Mouse (Mus musculus) MN1 (cell line): ENCODE results near the gene C2cd6.
A peak's percentile ranks its signal among the peaks of the same experiment; 100 is the strongest.

Experiments used
- DNase-seq: peaks from one replicate; pipeline ENCODE4 v3.0.0-alpha.2; 2016; ENCODE audit warnings: low spot score

C2cd6 gene

GRCm38 (mm10) chr1:59094705-59095104, at the start of gene C2cd6:
Gene C2cd6, minus strand, starts transcription at chr1:59094900.
- DNase-seq = no peak

GRCm38 (mm10) chr1:59142809-59143208, 48.1 kb upstream of the C2cd6 start:
- peak; percentile 48 for DNase-seq

- DNase-seq = peak; percentile 32
These were observed 39.7 kb upstream of the C2cd6 start for GRCm38 (mm10) chr1:59134419-59134818.

DNA sequence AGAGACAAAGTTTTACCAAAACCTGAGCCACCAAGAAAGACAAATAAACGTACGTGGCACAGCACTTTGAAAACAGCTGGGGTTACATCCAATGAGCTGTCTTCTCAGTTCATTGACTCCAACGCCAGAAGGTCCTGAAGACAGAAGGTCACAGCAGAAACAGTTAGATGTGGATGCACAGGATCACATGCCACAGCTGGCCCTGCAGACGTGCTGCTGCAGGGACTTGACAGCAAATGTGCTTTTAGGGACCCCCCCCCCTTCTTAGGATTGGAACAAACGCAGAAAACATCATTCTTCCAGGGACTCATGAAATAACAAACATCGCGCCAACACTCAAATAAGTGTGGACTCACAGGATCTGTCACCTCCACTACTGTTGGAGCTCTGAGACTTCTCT, 34.2 kb upstream of the C2cd6 start:
- DNase-seq = no peak

GRCm38 (mm10) chr1:59125558-59125957, 30.9 kb upstream of the C2cd6 start:
- DNase-seq = no peak

- DNase-seq = peak; percentile 86
These were observed 25.2 kb upstream of the C2cd6 start, which contains the start of gene Tmem237 for GRCm38 (mm10) chr1:59119720-59120457. Gene Tmem237, minus strand, starts transcription at chr1:59120408.

DNA sequence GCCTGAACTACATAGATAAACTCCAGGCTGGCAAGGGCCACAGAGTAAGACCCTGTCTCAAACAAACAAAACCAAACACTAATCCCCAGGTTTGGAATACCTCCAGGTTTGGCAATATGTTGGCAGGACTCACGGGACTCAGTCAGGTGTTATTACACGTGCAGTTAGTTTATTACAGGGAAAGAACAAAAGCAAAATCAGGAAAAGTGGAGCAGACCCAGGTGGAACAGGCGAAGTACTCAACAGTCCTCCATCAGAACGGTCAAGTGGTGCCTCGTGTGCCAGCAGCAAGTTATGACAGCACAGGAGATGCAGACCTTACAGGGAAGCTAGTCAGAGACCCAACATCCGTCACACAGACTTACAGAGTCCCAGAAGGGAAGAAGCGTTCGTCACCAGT, 15.8 kb upstream of the C2cd6 start:
- DNase-seq = no peak

- no peak for DNase-seq
These were observed 7.4 kb upstream of the C2cd6 start for GRCm38 (mm10) chr1:59102071-59102470.

DNA sequence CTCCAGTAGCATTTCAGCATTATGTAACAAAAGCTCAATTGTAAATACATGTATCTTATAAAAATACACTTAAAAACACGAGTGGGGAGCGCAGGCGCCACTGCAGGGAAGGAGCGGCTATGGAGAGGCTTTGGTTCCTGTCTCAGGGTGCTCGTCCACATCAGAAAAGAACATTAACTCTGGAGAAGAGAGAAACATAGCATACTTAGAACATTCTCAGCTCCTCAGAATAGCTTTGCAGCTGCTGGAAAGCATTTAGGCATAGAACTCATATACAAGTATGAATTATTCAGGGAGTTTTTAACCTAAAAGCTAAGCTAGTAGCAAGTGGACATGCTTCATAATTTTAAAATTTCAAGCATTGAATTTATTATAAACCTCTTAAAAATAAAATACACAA, 6.3 kb upstream of the C2cd6 start:
- no peak for DNase-seq

- DNase-seq = no peak
These were observed 23.8 kb downstream of the C2cd6 start for GRCm38 (mm10) chr1:59070867-59071266.

- DNase-seq = peak; percentile 48
These were observed 26.7 kb downstream of the C2cd6 start for GRCm38 (mm10) chr1:59067976-59068375.

DNA sequence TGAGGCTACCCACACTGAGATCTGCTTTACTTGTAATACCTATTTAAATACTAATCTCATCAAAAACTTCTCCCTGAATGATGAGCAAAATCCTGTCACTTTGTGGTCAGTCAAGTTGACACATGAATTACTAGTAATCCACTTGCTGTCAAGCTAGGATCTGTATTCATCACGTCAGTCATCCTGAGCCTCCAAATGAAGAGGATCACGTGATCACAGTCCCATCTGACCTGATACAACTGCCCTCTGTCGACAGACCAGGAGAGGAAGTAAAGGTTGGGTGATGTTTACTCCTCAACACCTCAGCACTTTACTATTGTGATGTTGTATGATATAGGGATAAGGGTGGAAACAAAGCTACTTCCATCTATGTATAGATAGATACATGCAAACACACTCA, 31.0 kb downstream of the C2cd6 start:
- no peak for DNase-seq

- DNase-seq = no peak
These were observed 37.7 kb downstream of the C2cd6 start for GRCm38 (mm10) chr1:59056955-59057354.

DNA sequence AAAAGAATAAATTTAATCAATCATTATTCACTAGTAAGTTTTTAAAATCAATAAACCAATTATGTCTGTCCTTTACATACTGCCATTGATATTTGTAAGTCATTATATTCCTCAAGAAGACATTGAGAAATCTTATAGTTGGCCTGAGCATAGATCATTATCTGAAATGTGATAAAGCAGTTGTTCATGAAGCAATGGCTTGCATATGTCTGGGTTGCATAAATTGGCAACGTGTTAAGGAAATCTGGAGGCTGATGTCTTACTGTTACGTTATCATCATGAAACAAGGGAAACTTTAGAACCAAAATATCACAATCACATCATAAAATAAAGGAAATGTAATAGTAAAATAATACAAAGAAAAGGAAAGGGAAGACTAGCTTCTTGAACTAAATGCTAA, 43.4 kb downstream of the C2cd6 start:
- DNase-seq = no peak

- DNase-seq = no peak
These were observed 57.0 kb downstream of the C2cd6 start for GRCm38 (mm10) chr1:59037723-59038122.

DNA sequence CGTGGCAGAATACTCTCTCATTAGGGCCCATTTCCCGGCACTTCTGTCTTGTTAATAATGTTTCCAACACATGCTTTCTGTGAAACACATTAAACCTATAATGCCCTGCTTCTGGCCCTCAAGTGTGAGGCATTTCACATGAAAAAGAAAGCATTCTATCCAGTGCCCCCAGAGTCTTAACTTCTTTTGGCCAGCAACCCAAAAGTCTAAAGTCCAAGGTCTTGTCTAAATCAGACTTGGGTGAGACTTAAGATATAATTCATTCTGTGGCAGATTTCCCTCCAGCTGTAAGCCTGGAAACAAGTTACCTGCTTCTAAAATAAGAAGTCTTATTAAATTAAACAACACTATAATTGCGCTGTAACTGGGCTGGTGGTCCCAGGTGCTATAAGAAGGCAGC, 73.1 kb downstream of the C2cd6 start:
- DNase-seq = no peak

DNA sequence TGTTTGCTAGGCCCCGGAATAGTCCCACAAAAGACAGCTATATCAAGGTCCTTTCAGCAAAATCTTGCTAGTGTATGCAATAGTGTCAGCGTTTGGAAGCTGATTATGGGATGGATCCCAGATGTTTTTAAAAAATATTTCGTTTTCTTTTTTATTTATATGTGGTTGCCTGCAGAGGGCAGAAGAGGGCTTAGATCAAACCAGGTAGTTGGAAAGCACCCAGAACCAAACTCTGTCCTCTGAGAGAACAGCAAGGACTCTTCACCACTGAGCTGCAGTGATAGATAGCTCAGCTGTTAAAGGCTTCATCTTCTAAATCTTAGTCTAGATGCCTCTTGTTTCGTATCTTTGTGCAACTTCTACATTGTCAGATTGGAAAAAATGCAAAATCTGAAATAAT, 85.5 kb downstream of the C2cd6 start:
- DNase-seq = no peak
